Mouse (Mus musculus): ENCODE measurements at regions not wholly inside any gene's neighbourhood (a gene's known extent, or its start where the extent isn't known, plus 50 kb on each side); places are given as distances from the start of the nearest gene placed in this dataset.

GRCm38 (mm10) chr1:91622874-91623273, 82.5 kb downstream of the Asb1 start:
- intact Hi-C loops (cut with DNase I): no loop called here

GRCm38 (mm10) chr1:91624028-91624427, 83.7 kb downstream of the Asb1 start:
- 43% methylated on average over 8 of the region's 8 CpGs for WGBS
- Histone ChIP-seq H3K9ac (ENCODE audit: low read depth, low read length) (no peak overlapping the region), H3K27me3 (ENCODE audit: control insufficient read depth, insufficient read depth, low read length) (no peaks in the 10 kb centered on the region), H3K4me1 (ENCODE audit: control insufficient read depth, insufficient read depth, low read length) (no peaks in the 10 kb centered on the region), H3K27ac (no peak overlapping the region), H3K79me2 (replicated peaks; ENCODE audit: control insufficient read depth, insufficient read depth, low read length) (no peaks in the 10 kb centered on the region), H3K36me3 (ENCODE audit: control insufficient read depth, insufficient read depth, low read length) (no peaks in the 10 kb centered on the region), H3K4me3 (no peak overlapping the region)
- no peak for TF ChIP-seq POLR2A (IDR thresholded peaks at IDR 0.05; ENCODE audit: insufficient read depth, low read depth, low read length)
- TF ChIP-seq CTCF (IDR thresholded peaks at IDR 0.05): no peak
- no peak for TF ChIP-seq EP300 (IDR thresholded peaks at IDR 0.05; ENCODE audit: insufficient read depth, low read depth, low read length)
- DNase-seq: no peak
- intact Hi-C loops (cut with DNase I): no loop called here

More at GRCm38 (mm10) chr1:91622874-91623273, 82.5 kb downstream of the Asb1 start:
- no peak overlapping the region for H3K9ac ChIP-seq (ENCODE audit: low read depth, low read length)
- H3K27ac ChIP-seq: no peak overlapping the region
- H3K79me2 ChIP-seq (replicated peaks; ENCODE audit: control insufficient read depth, insufficient read depth, low read length): no peaks in the 10 kb centered on the region
- WGBS: 92% methylated on average over 5 of the region's 5 CpGs
- no peak overlapping the region for H3K4me3 ChIP-seq
- DNase-seq: no peak
- H3K4me1 ChIP-seq (ENCODE audit: control insufficient read depth, insufficient read depth, low read length): no peaks in the 10 kb centered on the region
- TF ChIP-seq CTCF (IDR thresholded peaks at IDR 0.05): no peak
- no peak for TF ChIP-seq EP300 (IDR thresholded peaks at IDR 0.05; ENCODE audit: insufficient read depth, low read depth, low read length)
- TF ChIP-seq POLR2A (IDR thresholded peaks at IDR 0.05; ENCODE audit: insufficient read depth, low read depth, low read length): no peak
- no peaks in the 10 kb centered on the region for H3K36me3 ChIP-seq (ENCODE audit: control insufficient read depth, insufficient read depth, low read length)
- no peaks in the 10 kb centered on the region for H3K27me3 ChIP-seq (ENCODE audit: control insufficient read depth, insufficient read depth, low read length)

- WGBS: 68% methylated on average over 11 of the region's 11 CpGs
- Histone ChIP-seq H3K36me3 (ENCODE audit: control insufficient read depth, insufficient read depth, low read length) (no peaks in the 10 kb centered on the region), H3K27ac (no peak overlapping the region), H3K4me1 (ENCODE audit: control insufficient read depth, insufficient read depth, low read length) (no peaks in the 10 kb centered on the region), H3K79me2 (replicated peaks; ENCODE audit: control insufficient read depth, insufficient read depth, low read length) (no peaks in the 10 kb centered on the region), H3K9ac (ENCODE audit: low read depth, low read length) (no peak overlapping the region), H3K4me3 (no peak overlapping the region), H3K27me3 (ENCODE audit: control insufficient read depth, insufficient read depth, low read length) (no peaks in the 10 kb centered on the region)
- no peak for TF ChIP-seq EP300 (IDR thresholded peaks at IDR 0.05; ENCODE audit: insufficient read depth, low read depth, low read length)
- TF ChIP-seq POLR2A (IDR thresholded peaks at IDR 0.05; ENCODE audit: insufficient read depth, low read depth, low read length): no peak
- TF ChIP-seq CTCF (IDR thresholded peaks at IDR 0.05): no peak
- no peak for DNase-seq
- intact Hi-C loops (cut with DNase I): no loop called here
Observed at GRCm38 (mm10) chr1:91624531-91625300, 84.4 kb downstream of the Asb1 start.

GRCm38 (mm10) chr1:91626090-91626489, 85.7 kb downstream of the Asb1 start:
- no peak overlapping the region for H3K9ac ChIP-seq (ENCODE audit: low read depth, low read length)
- H3K4me3 ChIP-seq: no peak overlapping the region
- intact Hi-C loops (cut with DNase I): no loop called here
- H3K4me1 ChIP-seq (ENCODE audit: control insufficient read depth, insufficient read depth, low read length): no peaks in the 10 kb centered on the region
- H3K27me3 ChIP-seq (ENCODE audit: control insufficient read depth, insufficient read depth, low read length): no peaks in the 10 kb centered on the region
- H3K27ac ChIP-seq: no peak overlapping the region
- no peaks in the 10 kb centered on the region for H3K79me2 ChIP-seq (replicated peaks; ENCODE audit: control insufficient read depth, insufficient read depth, low read length)
- no peak for DNase-seq
- H3K36me3 ChIP-seq (ENCODE audit: control insufficient read depth, insufficient read depth, low read length): no peaks in the 10 kb centered on the region
- TF ChIP-seq CTCF (IDR thresholded peaks at IDR 0.05) (no peak), POLR2A (IDR thresholded peaks at IDR 0.05; ENCODE audit: insufficient read depth, low read depth, low read length) (no peak), EP300 (IDR thresholded peaks at IDR 0.05; ENCODE audit: insufficient read depth, low read depth, low read length) (no peak)
- 48% methylated on average over 11 of the region's 11 CpGs for WGBS

GRCm38 (mm10) chr1:91630206-91630605, 89.9 kb downstream of the Asb1 start:
- no peaks in the 10 kb centered on the region for H3K4me1 ChIP-seq (ENCODE audit: control insufficient read depth, insufficient read depth, low read length)
- intact Hi-C loops (cut with DNase I): no loop called here
- no peaks in the 10 kb centered on the region for H3K79me2 ChIP-seq (replicated peaks; ENCODE audit: control insufficient read depth, insufficient read depth, low read length)
- no peaks in the 10 kb centered on the region for H3K36me3 ChIP-seq (ENCODE audit: control insufficient read depth, insufficient read depth, low read length)
- DNase-seq: no peak
- TF ChIP-seq POLR2A (IDR thresholded peaks at IDR 0.05; ENCODE audit: insufficient read depth, low read depth, low read length) (no peak), EP300 (IDR thresholded peaks at IDR 0.05; ENCODE audit: insufficient read depth, low read depth, low read length) (no peak), CTCF (IDR thresholded peaks at IDR 0.05) (no peak)
- H3K4me3 ChIP-seq: no peak overlapping the region
- 54% methylated on average over 12 of the region's 12 CpGs for WGBS
- H3K27ac ChIP-seq: no peak overlapping the region
- no peak overlapping the region for H3K9ac ChIP-seq (ENCODE audit: low read depth, low read length)
- H3K27me3 ChIP-seq (ENCODE audit: control insufficient read depth, insufficient read depth, low read length): no peaks in the 10 kb centered on the region

GRCm38 (mm10) chr1:91630871-91631410, 90.6 kb downstream of the Asb1 start:
- Histone ChIP-seq H3K27me3 (ENCODE audit: control insufficient read depth, insufficient read depth, low read length) (no peaks in the 10 kb centered on the region), H3K79me2 (replicated peaks; ENCODE audit: control insufficient read depth, insufficient read depth, low read length) (no peaks in the 10 kb centered on the region), H3K4me3 (no peak overlapping the region), H3K9ac (ENCODE audit: low read depth, low read length) (no peak overlapping the region), H3K4me1 (ENCODE audit: control insufficient read depth, insufficient read depth, low read length) (no peaks in the 10 kb centered on the region), H3K36me3 (ENCODE audit: control insufficient read depth, insufficient read depth, low read length) (no peaks in the 10 kb centered on the region), H3K27ac (no peak overlapping the region)
- WGBS: 77% methylated on average over 6 of the region's 6 CpGs
- TF ChIP-seq EP300 (IDR thresholded peaks at IDR 0.05; ENCODE audit: insufficient read depth, low read depth, low read length) (no peak), POLR2A (IDR thresholded peaks at IDR 0.05; ENCODE audit: insufficient read depth, low read depth, low read length) (no peak), CTCF (IDR thresholded peaks at IDR 0.05) (no peak)
- intact Hi-C loops (cut with DNase I): no loop called here
- DNase-seq: no peak
